Mouse (Mus musculus): Measurements from ENCODE around the gene 4930455H04Rik. TPM values are rescaled to one million over a fixed set of nuclear protein-coding genes. Genes with fewer than 3 reads are reported as not detected.

4930455H04Rik gene
- polyA plus RNA-seq (2012; ENCODE audit: insufficient read depth, low replicate concordance), result not detected in 2 replicates

DNA sequence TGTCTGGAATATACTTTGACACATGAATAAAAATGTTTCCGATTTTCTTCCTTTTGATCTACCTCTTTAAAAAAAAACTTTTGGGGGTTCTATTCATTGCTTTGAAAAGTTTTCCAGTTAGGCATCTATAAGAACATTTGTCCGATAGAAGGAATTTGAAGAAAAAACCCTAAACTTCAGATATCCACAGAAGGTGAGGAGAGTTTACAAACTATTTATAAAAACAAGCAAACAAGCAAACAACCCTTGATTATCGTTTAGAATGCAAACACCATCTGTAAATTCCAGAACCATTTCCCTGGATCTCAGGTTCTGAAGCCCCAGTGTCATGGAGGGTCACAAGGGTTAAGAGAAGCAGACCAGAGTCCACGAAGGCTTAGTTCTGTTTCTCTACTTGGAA is at the start of gene 4930455H04Rik:
Gene 4930455H04Rik (plus strand): TSS at position 301 of the 400 bp plus-strand sequence.
- Histone ChIP-seq H3K36me3 (replicated peaks; ENCODE audit: low read length) (no peaks in the 10 kb centered on the region), H3K27me3 (replicated peaks) (peaks cover 4% of the 10 kb centered on the region), H3K9me3 (no peaks in the 10 kb centered on the region), H3K4me3 (replicated peaks) (peak within 1 kb of the TSS; percentile 73), H3K4me1 (peaks cover 7% of the 10 kb centered on the region)
- TF ChIP-seq GATA1 (IDR thresholded peaks at IDR 0.05; ENCODE audit: borderline replicate concordance, low read length) (no peak), FLI1 (IDR thresholded peaks at IDR 0.05; ENCODE audit: low read length) (no peak)

- no peak for TF ChIP-seq FLI1 (IDR thresholded peaks at IDR 0.05; ENCODE audit: low read length)
- no peak for TF ChIP-seq GATA1 (IDR thresholded peaks at IDR 0.05; ENCODE audit: borderline replicate concordance, low read length)
- Histone ChIP-seq H3K27me3 (replicated peaks) (peaks cover 6% of the 10 kb centered on the region), H3K9me3 (no peaks in the 10 kb centered on the region), H3K4me3 (replicated peaks) (no peak overlapping the region), H3K36me3 (replicated peaks; ENCODE audit: low read length) (no peaks in the 10 kb centered on the region), H3K4me1 (no peaks in the 10 kb centered on the region)
Observed at GRCm38 (mm10) chr3:116921535-116921934, 46.5 kb upstream of the 4930455H04Rik start.

DNA sequence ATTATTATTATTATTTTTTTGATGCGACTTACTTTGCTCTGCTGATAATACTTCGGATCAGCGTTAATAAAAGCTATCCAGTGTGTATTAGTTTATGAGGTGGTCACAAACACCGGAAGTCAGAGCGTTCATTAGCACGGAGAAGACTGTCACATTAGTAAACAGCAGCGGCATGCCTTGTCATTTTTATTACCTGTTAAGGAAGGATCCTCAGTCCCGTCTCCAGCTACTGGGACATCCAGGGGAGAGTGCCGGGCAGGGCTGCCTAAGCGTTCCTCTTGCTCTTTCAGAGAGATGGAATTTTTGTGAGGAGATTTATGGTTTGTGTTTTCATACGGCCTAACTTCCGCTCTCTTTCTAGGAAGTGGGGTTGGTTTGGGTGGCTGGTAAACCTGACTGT is 45.0 kb upstream of the 4930455H04Rik start:
- Histone ChIP-seq H3K4me3 (replicated peaks) (no peak overlapping the region), H3K36me3 (replicated peaks; ENCODE audit: low read length) (no peaks in the 10 kb centered on the region), H3K27me3 (replicated peaks) (peaks cover 6% of the 10 kb centered on the region), H3K4me1 (no peaks in the 10 kb centered on the region), H3K9me3 (no peaks in the 10 kb centered on the region)
- no peak for TF ChIP-seq FLI1 (IDR thresholded peaks at IDR 0.05; ENCODE audit: low read length)
- TF ChIP-seq GATA1 (IDR thresholded peaks at IDR 0.05; ENCODE audit: borderline replicate concordance, low read length), result no peak

- TF ChIP-seq FLI1 (IDR thresholded peaks at IDR 0.05; ENCODE audit: low read length), result no peak
- TF ChIP-seq GATA1 (IDR thresholded peaks at IDR 0.05; ENCODE audit: borderline replicate concordance, low read length), result no peak
- Histone ChIP-seq H3K4me3 (replicated peaks) (no peak overlapping the region), H3K27me3 (replicated peaks) (peaks cover 1% of the 10 kb centered on the region), H3K36me3 (replicated peaks; ENCODE audit: low read length) (no peaks in the 10 kb centered on the region), H3K9me3 (no peaks in the 10 kb centered on the region), H3K4me1 (no peaks in the 10 kb centered on the region)
Observed at GRCm38 (mm10) chr3:116928994-116929393, 39.1 kb upstream of the 4930455H04Rik start.

DNA sequence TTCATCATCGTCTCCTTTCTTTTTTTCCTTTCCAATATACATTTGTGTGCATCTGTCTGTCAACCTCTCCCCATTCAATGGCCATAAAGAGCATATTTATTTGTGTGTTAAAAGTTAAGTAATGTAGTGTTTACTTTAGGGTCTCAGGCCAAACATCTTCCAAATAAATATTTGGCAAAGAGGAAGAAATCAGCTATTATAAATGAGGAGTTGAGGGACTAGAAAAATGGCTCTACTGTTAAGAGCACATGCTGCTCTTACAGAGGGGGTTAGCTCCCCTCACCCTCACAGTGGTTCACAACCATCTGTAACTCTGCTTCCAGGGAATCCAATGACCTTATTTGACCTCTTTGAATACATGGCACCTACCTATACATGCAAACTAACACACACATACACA is 34.9 kb upstream of the 4930455H04Rik start:
- Histone ChIP-seq H3K9me3 (peaks cover 1% of the 10 kb centered on the region), H3K36me3 (replicated peaks; ENCODE audit: low read length) (no peaks in the 10 kb centered on the region), H3K4me1 (no peaks in the 10 kb centered on the region), H3K27me3 (replicated peaks) (peaks cover 1% of the 10 kb centered on the region), H3K4me3 (replicated peaks) (no peak overlapping the region)
- no peak for TF ChIP-seq FLI1 (IDR thresholded peaks at IDR 0.05; ENCODE audit: low read length)
- TF ChIP-seq GATA1 (IDR thresholded peaks at IDR 0.05; ENCODE audit: borderline replicate concordance, low read length), result no peak

DNA sequence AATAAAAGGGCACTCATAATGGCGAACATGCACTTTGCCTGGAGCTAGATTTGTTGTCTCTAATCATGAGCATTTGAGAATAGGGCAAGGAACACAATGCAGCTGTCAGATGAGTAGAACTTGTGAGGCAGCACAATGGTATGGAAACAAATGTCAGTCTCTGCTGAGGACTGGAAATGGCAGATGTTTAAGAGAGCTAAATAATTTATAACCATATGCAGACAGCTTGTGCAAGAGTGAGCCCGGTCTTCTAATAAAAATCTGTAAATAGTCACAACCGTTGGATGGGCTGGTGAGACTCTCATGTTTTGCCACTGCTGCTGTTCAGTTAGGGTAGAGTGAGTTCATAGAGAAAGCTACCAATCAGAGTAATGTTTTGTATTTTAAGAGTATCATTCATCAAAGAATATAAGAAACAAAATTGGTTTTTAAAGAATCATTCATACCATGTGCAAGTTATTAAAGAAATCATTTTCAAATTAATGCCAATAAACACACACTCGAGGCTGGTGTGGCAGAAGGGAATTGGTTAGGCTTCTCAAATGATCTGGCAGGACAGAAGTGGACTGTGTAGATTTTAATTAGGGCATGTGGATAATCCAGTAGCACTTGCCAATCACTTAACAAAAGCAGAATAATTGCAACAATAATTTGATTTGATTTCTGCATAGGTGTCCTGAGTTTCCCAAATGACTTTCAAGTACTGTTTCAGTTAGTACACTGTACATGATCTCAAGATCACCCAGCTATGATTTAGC is 31.0 kb upstream of the 4930455H04Rik start:
- Histone ChIP-seq H3K36me3 (replicated peaks; ENCODE audit: low read length) (no peaks in the 10 kb centered on the region), H3K9me3 (peaks cover 6% of the 10 kb centered on the region), H3K4me1 (no peaks in the 10 kb centered on the region), H3K4me3 (replicated peaks) (no peak overlapping the region), H3K27me3 (replicated peaks) (no peaks in the 10 kb centered on the region)
- no peak for TF ChIP-seq FLI1 (IDR thresholded peaks at IDR 0.05; ENCODE audit: low read length)
- TF ChIP-seq GATA1 (IDR thresholded peaks at IDR 0.05; ENCODE audit: borderline replicate concordance, low read length), result no peak

DNA sequence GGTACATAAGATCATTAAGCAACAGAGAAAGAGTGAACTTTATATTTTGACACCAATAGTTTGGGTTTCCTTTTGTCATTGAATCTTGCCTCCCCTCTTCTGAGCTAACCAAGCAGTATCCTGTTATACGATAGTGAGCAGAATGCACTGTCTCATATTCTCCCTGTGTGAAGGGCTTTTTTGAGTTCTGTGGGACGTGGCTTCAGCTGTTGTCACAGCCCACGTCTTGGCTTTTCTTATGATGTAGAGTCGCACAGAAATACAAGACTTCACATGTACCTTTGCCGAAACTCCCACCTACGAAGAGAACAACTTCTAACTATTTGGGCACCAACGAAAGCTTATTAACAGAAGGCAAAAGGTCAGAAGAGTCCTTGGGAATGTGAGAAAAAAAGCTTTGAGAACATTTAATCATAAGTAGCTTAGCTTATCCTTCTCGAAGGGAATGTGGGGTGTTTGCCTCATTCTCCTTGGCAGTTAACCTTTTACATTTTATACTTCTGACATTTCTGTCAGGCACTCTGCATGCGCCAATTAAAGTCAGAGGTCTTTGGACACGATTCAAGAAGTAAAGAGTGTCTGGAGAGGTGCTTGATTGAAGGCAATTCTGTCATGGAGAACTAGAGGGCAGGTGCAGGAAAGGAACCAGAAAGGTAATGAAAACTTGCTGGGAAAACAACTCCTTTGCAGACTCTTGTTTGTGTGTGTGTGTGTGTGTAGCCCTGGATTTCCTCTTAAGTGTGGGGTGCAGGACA is 27.1 kb upstream of the 4930455H04Rik start:
- H3K36me3 ChIP-seq (replicated peaks; ENCODE audit: low read length), result no peaks in the 10 kb centered on the region
- H3K27me3 ChIP-seq (replicated peaks), result no peaks in the 10 kb centered on the region
- H3K9me3 ChIP-seq, result peaks cover 6% of the 10 kb centered on the region
- no peaks in the 10 kb centered on the region for H3K4me1 ChIP-seq
- TF ChIP-seq GATA1 (IDR thresholded peaks at IDR 0.05; ENCODE audit: borderline replicate concordance, low read length) (no peak), FLI1 (IDR thresholded peaks at IDR 0.05; ENCODE audit: low read length) (no peak)
- no peak overlapping the region for H3K4me3 ChIP-seq (replicated peaks)

- no peaks in the 10 kb centered on the region for H3K4me1 ChIP-seq
- no peaks in the 10 kb centered on the region for H3K27me3 ChIP-seq (replicated peaks)
- no peaks in the 10 kb centered on the region for H3K36me3 ChIP-seq (replicated peaks; ENCODE audit: low read length)
- TF ChIP-seq GATA1 (IDR thresholded peaks at IDR 0.05; ENCODE audit: borderline replicate concordance, low read length) (no peak), FLI1 (IDR thresholded peaks at IDR 0.05; ENCODE audit: low read length) (no peak)
- H3K4me3 ChIP-seq (replicated peaks), result no peak overlapping the region
- H3K9me3 ChIP-seq, result peaks cover 6% of the 10 kb centered on the region
Observed at GRCm38 (mm10) chr3:116941559-116942117, 26.4 kb upstream of the 4930455H04Rik start.

DNA sequence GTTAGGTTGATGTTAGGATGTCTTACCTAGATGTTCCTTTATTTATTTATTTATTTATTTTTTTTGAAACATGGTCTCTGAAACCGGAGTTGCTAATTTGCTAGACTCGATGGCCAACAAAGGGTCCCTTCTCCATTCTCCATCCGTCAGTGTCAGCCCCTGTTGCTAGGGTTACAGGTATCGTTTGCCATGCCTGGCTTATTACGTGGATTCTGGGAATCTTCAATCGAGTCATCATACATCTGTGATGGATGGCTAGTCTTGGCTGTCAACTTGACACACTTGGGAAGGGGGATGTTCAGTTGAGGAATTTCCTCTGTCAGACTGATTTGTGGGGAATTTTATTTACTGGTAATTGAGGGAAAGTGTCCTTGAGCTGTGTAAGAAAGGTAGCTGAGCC is 25.3 kb upstream of the 4930455H04Rik start:
- Histone ChIP-seq H3K9me3 (peaks cover 6% of the 10 kb centered on the region), H3K36me3 (replicated peaks; ENCODE audit: low read length) (no peaks in the 10 kb centered on the region), H3K4me3 (replicated peaks) (no peak overlapping the region), H3K27me3 (replicated peaks) (no peaks in the 10 kb centered on the region), H3K4me1 (no peaks in the 10 kb centered on the region)
- TF ChIP-seq GATA1 (IDR thresholded peaks at IDR 0.05; ENCODE audit: borderline replicate concordance, low read length) (no peak), FLI1 (IDR thresholded peaks at IDR 0.05; ENCODE audit: low read length) (no peak)

DNA sequence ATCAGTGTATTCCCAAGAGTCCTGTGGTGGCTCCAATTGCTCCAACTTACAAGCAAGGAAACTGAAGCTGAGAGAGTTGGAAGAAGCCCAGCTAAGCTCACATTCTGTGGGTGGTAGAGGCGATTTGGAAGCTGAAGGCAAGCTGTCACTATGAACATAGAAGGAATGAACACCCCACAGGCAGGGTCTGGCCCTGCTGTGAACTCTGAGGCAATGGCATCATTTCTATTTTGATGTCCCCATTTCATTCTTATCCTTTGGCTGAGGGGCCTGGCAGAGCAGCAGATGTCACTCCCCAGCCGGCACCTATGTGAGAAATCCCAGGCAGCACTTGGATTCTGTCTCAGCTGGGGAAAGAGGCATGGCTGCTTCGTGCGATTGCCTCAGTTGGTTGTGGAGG is 24.6 kb upstream of the 4930455H04Rik start:
- H3K27me3 ChIP-seq (replicated peaks), result no peaks in the 10 kb centered on the region
- TF ChIP-seq FLI1 (IDR thresholded peaks at IDR 0.05; ENCODE audit: low read length), result no peak
- no peak for TF ChIP-seq GATA1 (IDR thresholded peaks at IDR 0.05; ENCODE audit: borderline replicate concordance, low read length)
- H3K4me3 ChIP-seq (replicated peaks), result no peak overlapping the region
- H3K9me3 ChIP-seq, result peaks cover 2% of the 10 kb centered on the region; the same call in 1 of the 2 replicates
- H3K36me3 ChIP-seq (replicated peaks; ENCODE audit: low read length), result no peaks in the 10 kb centered on the region
- H3K4me1 ChIP-seq, result no peaks in the 10 kb centered on the region
